Comparison of ENCODE assay signal across 13 mouse cellular contexts in genomic region chr12:4371406-4371805, GRCm38 (mm10).
"Had no signal": no experiment of that assay in that cellular context is flagged by ENCODE, and none has a peak within 500 bp of the region (broad histone marks: within the 10 kb centered on the region; RNA-seq: fewer than 3 reads in every experiment).

No protein-coding gene starts in this region.

- H3K4me2 ChIP-seq: limb, embryonic 13.5 days; midbrain, embryonic 12.5 days; neural tube, embryonic 13.5 days had no signal

- H3K27ac ChIP-seq: layer of hippocampus, adult 2 months; limb, embryonic 13.5 days; liver, embryonic 14.5 days; midbrain, embryonic 12.5 days; neural tube, embryonic 13.5 days had no signal

- DNase-seq: kidney, postnatal 10 days; kidney, postnatal 4 days; left cerebral cortex, postnatal 4 days; lung, adult 18-20 months; right cerebral cortex, adult 18-20 months; right cerebral cortex, postnatal 25 days; thymus, postnatal 4 days had no signal

- H3K4me1 ChIP-seq: limb, embryonic 13.5 days had no signal

- ATAC-seq: midbrain, embryonic 16.5 days had no signal

- H3K4me3 ChIP-seq: layer of hippocampus, adult 2 months; limb, embryonic 13.5 days; midbrain, embryonic 12.5 days; neural tube, embryonic 13.5 days had no signal

- H3K27me3 ChIP-seq: limb, embryonic 13.5 days; midbrain, embryonic 12.5 days; neural tube, embryonic 13.5 days had no signal

- H3K9me3 ChIP-seq: limb, embryonic 13.5 days; midbrain, embryonic 12.5 days; neural tube, embryonic 13.5 days had no signal

- H3K36me3 ChIP-seq: limb, embryonic 13.5 days; midbrain, embryonic 12.5 days; neural tube, embryonic 13.5 days had no signal

- H3K9ac ChIP-seq: limb, embryonic 13.5 days; liver, embryonic 14.5 days; midbrain, embryonic 12.5 days; neural tube, embryonic 13.5 days had no signal
